Mouse (Mus musculus): ENCODE measurements around the gene Zfp598. TPM values are rescaled to one million over a fixed set of nuclear protein-coding genes. Genes with fewer than 3 reads are reported as not detected.
"Not testable (repeated sequence)": the region's sequence is repeated elsewhere in the genome, so short reads cannot be mapped to it uniquely, and the experiment has no call there.

The Zfp598 gene
- polyA plus RNA-seq, 1 experiment from 2014 or later: 24.8 TPM

DNA sequence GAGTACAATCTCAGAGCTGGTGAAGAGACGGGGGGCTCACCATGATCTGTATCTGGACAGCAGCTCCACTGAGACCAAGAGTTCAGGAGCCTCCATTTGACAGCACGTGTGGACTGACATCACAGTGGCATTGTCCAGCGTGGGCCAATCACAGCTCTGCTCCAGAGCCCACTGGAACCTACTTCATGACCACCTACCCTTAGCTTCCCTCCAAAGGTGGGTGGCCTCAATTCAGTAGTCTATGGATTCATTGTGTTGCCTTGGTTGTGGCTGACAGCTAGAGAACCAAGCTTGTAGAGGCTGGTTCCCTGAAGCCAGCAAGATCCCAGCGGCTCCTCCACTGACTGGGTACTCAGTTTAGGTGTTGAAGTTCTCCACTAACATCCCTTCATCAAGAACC, 48.5 kb downstream of the Zfp598 start, which contains the start of the genes Rnf151 and Rps2:
Gene Rnf151 (minus strand): TSS at position 121 of the 400 bp plus-strand sequence.
Gene Rps2 (plus strand): TSS at position 174 of the 400 bp plus-strand sequence.
- DNase-seq (ENCODE audit: low spot score) (no peak), ATAC-seq (ENCODE audit: low FRiP score) (no peak)
- Histone ChIP-seq H3K27ac (ENCODE audit: low read depth, low read length) (no peak within 1 kb of the TSS), H3K4me1 (replicated peaks; ENCODE audit: control insufficient read depth, insufficient read depth, low read length) (peaks cover 6% of the 10 kb centered on the region), H3K36me3 (ENCODE audit: control insufficient read depth, insufficient read depth, low read length) (0 out of 2 replicates have a peak, but pooled peaks cover 6% of the 10 kb centered on the region), H3K4me2 (replicated peaks; ENCODE audit: low read depth, low read length) (peak within 1 kb of the TSS; percentile 61), H3K4me3 (ENCODE audit: low read depth, low read length) (peak within 1 kb of the TSS; percentile 75), H3K27me3 (ENCODE audit: control insufficient read depth, insufficient read depth, low read length) (no peaks in the 10 kb centered on the region), H3K9me3 (ENCODE audit: control insufficient read depth, low read length) (no peaks in the 10 kb centered on the region), H3K9ac (ENCODE audit: low read depth, low read length) (no peak within 1 kb of the TSS)
- WGBS: 86% methylated on average over 4 of the region's 4 CpGs

DNA sequence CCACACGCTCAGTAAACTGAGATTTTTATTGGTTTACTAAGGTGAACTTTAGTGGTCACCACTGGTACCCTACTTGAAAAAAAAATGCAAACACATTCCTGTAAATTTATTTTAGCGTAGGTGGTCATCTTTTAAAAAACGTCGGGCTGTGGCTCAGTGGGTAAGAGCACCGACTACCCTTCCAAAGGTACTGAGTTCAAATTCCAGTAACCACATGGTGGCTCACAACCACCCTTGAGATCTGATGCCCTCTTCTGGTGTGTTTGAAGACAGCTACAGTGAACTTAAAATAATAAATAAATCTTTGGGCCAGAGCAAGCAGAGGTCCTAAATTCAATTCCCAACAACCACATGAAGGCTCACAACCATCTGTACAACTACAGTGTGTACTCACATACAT, 49.5 kb downstream of the Zfp598 start:
- H3K4me3 ChIP-seq (ENCODE audit: low read depth, low read length): peak overlapping the region; percentile 75
- not testable (repeated sequence) for H3K27me3 ChIP-seq (ENCODE audit: control insufficient read depth, insufficient read depth, low read length); H3K27ac ChIP-seq (ENCODE audit: low read depth, low read length); DNase-seq (ENCODE audit: low spot score); ATAC-seq (ENCODE audit: low FRiP score); H3K9me3 ChIP-seq (ENCODE audit: control insufficient read depth, low read length); H3K36me3 ChIP-seq (ENCODE audit: control insufficient read depth, insufficient read depth, low read length)
- peak overlapping the region; percentile 61 for H3K4me2 ChIP-seq (replicated peaks; ENCODE audit: low read depth, low read length)
- H3K4me1 ChIP-seq (replicated peaks; ENCODE audit: control insufficient read depth, insufficient read depth, low read length): peaks cover 10% of the 10 kb centered on the region
- peak overlapping the region; percentile 81; the same call in 1 of the 2 replicates for H3K9ac ChIP-seq (ENCODE audit: low read depth, low read length)
- 60% methylated on average over 5 of the region's 5 CpGs for WGBS

DNA sequence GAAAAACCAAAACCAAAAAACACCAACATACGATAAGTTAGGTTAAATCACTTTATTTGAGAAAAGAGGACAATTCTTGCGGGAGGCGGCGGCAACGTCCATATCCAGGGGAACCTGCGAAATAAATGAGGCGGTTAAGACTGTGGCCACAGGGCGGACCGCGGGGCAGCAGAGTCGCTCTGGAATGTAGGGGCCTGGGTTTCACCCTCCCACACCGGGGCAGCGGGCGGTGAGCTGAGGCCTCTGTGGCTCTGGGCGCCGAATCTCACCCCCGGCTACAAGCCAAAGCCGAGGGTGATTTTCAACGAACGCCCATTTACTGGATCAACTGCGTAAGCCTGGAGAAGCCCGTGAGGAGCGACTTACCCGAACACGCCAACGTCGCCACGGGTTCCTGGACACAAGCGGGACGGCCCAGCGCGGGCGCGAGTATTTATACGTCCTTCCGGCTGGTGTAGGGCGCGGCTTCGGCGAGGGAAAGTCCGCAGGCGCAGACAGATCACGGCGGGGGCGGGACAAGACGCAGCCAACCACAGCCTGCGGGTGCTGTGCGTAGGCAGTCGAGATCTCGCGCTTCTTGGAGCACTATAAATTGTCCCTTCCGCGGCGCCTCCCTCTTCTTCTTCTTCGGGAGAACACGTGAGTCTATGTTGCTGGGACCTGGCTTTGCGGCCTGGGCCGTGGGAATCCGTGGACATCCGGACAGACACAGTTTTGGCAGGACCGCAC, 50.2 kb downstream of the Zfp598 start:
- peaks cover 10% of the 10 kb centered on the region for H3K4me1 ChIP-seq (replicated peaks; ENCODE audit: control insufficient read depth, insufficient read depth, low read length)
- under 1% methylated on average over 58 of the region's 61 CpGs for WGBS
- H3K4me3 ChIP-seq (ENCODE audit: low read depth, low read length): peak overlapping the region; percentile 75
- DNase-seq (ENCODE audit: low spot score) (peak; percentile 98), ATAC-seq (ENCODE audit: low FRiP score) (peak; percentile 97)
- peak overlapping the region; percentile 80 for H3K4me2 ChIP-seq (replicated peaks; ENCODE audit: low read depth, low read length)
- peak overlapping the region; percentile 81 for H3K9ac ChIP-seq (ENCODE audit: low read depth, low read length)
- no peaks in the 10 kb centered on the region for H3K9me3 ChIP-seq (ENCODE audit: control insufficient read depth, low read length)
- H3K36me3 ChIP-seq (ENCODE audit: control insufficient read depth, insufficient read depth, low read length): 0 out of 2 replicates have a peak, but pooled peaks cover 6% of the 10 kb centered on the region
- H3K27ac ChIP-seq (ENCODE audit: low read depth, low read length): peak overlapping the region; percentile 56
- no peaks in the 10 kb centered on the region for H3K27me3 ChIP-seq (ENCODE audit: control insufficient read depth, insufficient read depth, low read length)

DNA sequence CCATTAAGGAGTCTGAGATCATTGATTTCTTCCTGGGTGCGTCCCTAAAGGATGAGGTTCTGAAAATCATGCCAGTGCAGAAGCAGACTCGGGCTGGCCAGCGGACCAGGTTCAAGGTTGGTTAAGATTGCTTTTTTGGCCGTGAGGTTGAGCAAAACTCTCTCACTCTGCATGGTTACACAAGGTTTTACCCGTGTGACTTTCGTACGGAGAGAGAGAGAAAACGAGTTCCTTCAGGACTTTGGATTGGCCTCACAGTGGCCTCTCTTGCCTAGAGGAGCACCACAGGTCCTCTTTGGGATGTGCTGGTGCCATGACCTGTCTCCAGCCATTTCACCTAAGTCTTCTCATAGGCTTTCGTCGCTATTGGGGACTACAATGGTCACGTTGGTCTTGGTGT, 51.1 kb downstream of the Zfp598 start:
- WGBS: 3% methylated on average over 10 of the region's 11 CpGs
- Histone ChIP-seq H3K4me1 (replicated peaks; ENCODE audit: control insufficient read depth, insufficient read depth, low read length) (peaks cover 10% of the 10 kb centered on the region), H3K4me2 (replicated peaks; ENCODE audit: low read depth, low read length) (peak overlapping the region; percentile 80), H3K9ac (ENCODE audit: low read depth, low read length) (peak overlapping the region; percentile 80), H3K4me3 (ENCODE audit: low read depth, low read length) (peak overlapping the region; percentile 75)
- peak; percentile 28 for DNase-seq (ENCODE audit: low spot score)
- H3K27me3 ChIP-seq (ENCODE audit: control insufficient read depth, insufficient read depth, low read length); ATAC-seq (ENCODE audit: low FRiP score); H3K36me3 ChIP-seq (ENCODE audit: control insufficient read depth, insufficient read depth, low read length); H3K9me3 ChIP-seq (ENCODE audit: control insufficient read depth, low read length); H3K27ac ChIP-seq (ENCODE audit: low read depth, low read length): not testable (repeated sequence)

DNA sequence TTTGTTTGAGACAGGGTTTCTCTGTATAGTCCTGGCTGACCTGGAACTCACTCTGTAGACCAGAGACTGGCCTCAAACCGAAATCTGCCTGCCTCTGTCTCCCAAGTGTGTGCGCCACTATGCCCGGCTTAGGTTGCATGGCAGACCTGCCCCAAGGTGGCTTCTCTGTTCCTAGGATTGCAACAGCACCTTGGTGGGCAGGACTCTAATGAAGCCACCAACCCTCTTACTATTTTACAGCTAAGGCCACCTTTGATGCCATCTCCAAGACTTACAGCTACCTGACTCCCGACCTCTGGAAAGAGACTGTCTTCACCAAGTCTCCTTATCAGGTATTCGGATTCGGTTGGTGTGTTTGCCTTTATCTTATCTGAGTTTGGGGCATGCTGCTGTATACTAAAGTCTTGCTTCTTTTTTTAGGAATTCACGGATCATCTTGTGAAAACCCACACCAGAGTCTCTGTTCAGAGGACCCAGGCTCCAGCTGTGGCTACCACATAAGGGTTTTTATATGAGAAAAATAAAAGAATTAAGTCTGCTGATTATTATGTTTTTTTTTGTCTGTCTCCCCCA, 52.0 kb downstream of the Zfp598 start:
- H3K27ac ChIP-seq (ENCODE audit: low read depth, low read length); H3K9ac ChIP-seq (ENCODE audit: low read depth, low read length); H3K27me3 ChIP-seq (ENCODE audit: control insufficient read depth, insufficient read depth, low read length); H3K36me3 ChIP-seq (ENCODE audit: control insufficient read depth, insufficient read depth, low read length); H3K9me3 ChIP-seq (ENCODE audit: control insufficient read depth, low read length); DNase-seq (ENCODE audit: low spot score); ATAC-seq (ENCODE audit: low FRiP score): not testable (repeated sequence)
- peak overlapping the region; percentile 39 for H3K4me2 ChIP-seq (replicated peaks; ENCODE audit: low read depth, low read length)
- H3K4me3 ChIP-seq (ENCODE audit: low read depth, low read length): peak overlapping the region; percentile 75
- peaks cover 10% of the 10 kb centered on the region for H3K4me1 ChIP-seq (replicated peaks; ENCODE audit: control insufficient read depth, insufficient read depth, low read length)
- WGBS: 71% methylated on average over 7 of the region's 7 CpGs

DNA sequence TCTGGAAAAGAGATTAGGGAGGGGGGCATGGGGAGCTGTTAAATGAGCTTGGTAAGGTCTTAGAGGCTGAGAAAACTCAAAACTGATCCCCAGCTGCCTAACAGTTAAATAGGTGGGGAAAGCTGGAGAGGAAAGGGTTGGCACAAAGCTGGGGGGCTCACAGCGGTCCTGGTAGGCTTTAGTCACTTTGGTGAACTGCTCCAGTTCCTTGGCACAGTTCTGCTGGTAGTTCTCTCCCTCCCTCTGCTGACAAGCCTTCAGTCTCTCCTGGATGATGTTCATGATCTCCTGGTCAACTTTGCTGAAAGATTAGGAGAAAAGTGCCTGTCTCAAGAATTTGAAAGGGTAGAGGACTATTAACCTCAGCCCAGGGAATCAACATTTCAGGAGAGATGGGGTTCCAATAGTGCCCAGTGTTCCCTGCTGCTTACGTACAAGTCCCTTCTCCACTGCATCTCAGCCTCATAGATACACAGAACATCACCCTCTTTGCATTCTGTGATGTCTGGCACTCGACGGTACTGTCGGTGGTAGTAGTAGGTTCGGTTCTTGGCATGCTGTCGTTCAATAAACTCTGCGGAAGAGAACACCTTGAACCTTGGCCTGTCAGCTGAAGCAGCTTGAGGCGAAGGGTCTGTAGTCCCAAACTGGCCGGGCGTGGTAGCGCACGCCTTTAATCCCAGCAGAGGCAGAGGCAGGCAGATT, 52.9 kb downstream of the Zfp598 start:
- no peaks in the 10 kb centered on the region for H3K9me3 ChIP-seq (ENCODE audit: control insufficient read depth, low read length)
- H3K27me3 ChIP-seq (ENCODE audit: control insufficient read depth, insufficient read depth, low read length): no peaks in the 10 kb centered on the region
- H3K4me1 ChIP-seq (replicated peaks; ENCODE audit: control insufficient read depth, insufficient read depth, low read length): peaks cover 10% of the 10 kb centered on the region
- 0 out of 2 replicates have a peak, but pooled peaks cover 4% of the 10 kb centered on the region for H3K36me3 ChIP-seq (ENCODE audit: control insufficient read depth, insufficient read depth, low read length)
- H3K9ac ChIP-seq (ENCODE audit: low read depth, low read length): no peak overlapping the region
- H3K4me3 ChIP-seq (ENCODE audit: low read depth, low read length): no peak overlapping the region
- no peak overlapping the region for H3K27ac ChIP-seq (ENCODE audit: low read depth, low read length)
- ATAC-seq (ENCODE audit: low FRiP score) (no peak), DNase-seq (ENCODE audit: low spot score) (peak; percentile 18)
- H3K4me2 ChIP-seq (replicated peaks; ENCODE audit: low read depth, low read length): no peak overlapping the region
- 33% methylated on average over 13 of the region's 13 CpGs for WGBS

DNA sequence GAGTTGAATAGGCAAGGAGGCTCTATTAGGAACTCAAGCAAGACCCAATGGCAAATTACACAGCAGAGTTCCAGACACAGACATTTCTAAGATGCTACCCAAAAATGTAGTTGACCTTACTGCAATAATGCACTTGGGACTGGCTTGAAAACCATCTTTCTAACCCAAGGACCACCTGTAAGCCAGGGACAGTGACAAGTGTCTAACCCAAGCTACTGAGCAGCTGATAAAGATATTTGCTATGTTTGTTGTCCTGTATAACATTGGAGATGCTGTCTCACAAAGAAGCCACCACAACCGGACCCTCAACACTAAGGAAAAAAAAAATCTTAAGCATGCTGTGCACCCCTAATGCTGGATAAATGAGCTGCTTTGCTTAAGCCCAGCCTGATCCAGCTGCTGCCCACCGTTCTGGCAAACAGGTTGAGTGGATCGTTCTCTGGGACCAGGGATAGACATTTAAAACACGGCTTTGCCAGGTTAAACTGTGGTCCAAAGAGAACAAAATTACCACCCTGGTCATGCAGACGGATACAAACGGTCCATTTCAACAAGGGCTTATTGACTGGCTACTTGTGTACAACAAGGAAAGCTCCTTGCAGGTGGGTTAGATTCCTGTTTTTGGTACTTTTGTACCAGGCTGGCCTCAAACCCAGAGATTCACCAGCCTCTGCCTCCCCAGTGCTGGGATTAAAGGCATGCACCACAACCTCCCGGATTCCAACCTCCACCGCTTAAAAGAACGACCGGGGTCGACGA, 53.8 kb downstream of the Zfp598 start:
- H3K9me3 ChIP-seq (ENCODE audit: control insufficient read depth, low read length): no peaks in the 10 kb centered on the region
- H3K4me1 ChIP-seq (replicated peaks; ENCODE audit: control insufficient read depth, insufficient read depth, low read length): peaks cover 10% of the 10 kb centered on the region
- peak overlapping the region; percentile 17; the same call in 1 of the 2 replicates for H3K27ac ChIP-seq (ENCODE audit: low read depth, low read length)
- H3K36me3 ChIP-seq (ENCODE audit: control insufficient read depth, insufficient read depth, low read length): 0 out of 2 replicates have a peak, but pooled peaks cover 4% of the 10 kb centered on the region
- H3K4me2 ChIP-seq (replicated peaks; ENCODE audit: low read depth, low read length): peak overlapping the region; percentile 77
- WGBS: 4% methylated on average over 12 of the region's 12 CpGs
- no peak for ATAC-seq (ENCODE audit: low FRiP score)
- peak overlapping the region; percentile 85 for H3K4me3 ChIP-seq (ENCODE audit: low read depth, low read length)
- H3K9ac ChIP-seq (ENCODE audit: low read depth, low read length): peak overlapping the region; percentile 84
- no peak for DNase-seq (ENCODE audit: low spot score)
- H3K27me3 ChIP-seq (ENCODE audit: control insufficient read depth, insufficient read depth, low read length): no peaks in the 10 kb centered on the region; the same call in 1 of the 2 replicates

DNA sequence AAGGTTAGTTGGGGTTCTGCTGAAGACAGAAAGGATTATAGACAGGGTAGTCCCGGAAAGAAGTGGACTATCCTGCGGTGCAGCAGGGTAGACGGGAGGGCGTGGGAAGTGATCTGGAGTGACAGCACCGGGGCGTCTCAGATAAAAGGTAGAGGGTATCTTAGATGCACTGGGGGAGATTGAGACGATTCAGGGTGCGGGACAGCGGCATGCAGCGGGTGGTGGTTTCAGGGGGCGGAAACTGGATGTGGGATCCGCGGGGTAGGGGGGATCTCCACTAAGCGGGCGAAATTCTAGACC, 54.3 kb downstream of the Zfp598 start:
- WGBS: under 1% methylated on average over 15 of the region's 15 CpGs
- no peak for ATAC-seq (ENCODE audit: low FRiP score)
- no peak for DNase-seq (ENCODE audit: low spot score)

More for the DNA sequence above, 54.3 kb downstream of the Zfp598 start:
- H3K36me3 ChIP-seq (ENCODE audit: control insufficient read depth, insufficient read depth, low read length): 0 out of 2 replicates have a peak, but pooled peaks cover 4% of the 10 kb centered on the region
- peak overlapping the region; percentile 37 for H3K27ac ChIP-seq (ENCODE audit: low read depth, low read length)
- no peaks in the 10 kb centered on the region for H3K9me3 ChIP-seq (ENCODE audit: control insufficient read depth, low read length)
- peak overlapping the region; percentile 84 for H3K9ac ChIP-seq (ENCODE audit: low read depth, low read length)
- H3K27me3 ChIP-seq (ENCODE audit: control insufficient read depth, insufficient read depth, low read length): no peaks in the 10 kb centered on the region; the same call in 1 of the 2 replicates
- peaks cover 10% of the 10 kb centered on the region for H3K4me1 ChIP-seq (replicated peaks; ENCODE audit: control insufficient read depth, insufficient read depth, low read length)
- peak overlapping the region; percentile 85 for H3K4me3 ChIP-seq (ENCODE audit: low read depth, low read length)
- H3K4me2 ChIP-seq (replicated peaks; ENCODE audit: low read depth, low read length): peak overlapping the region; percentile 77

All from hindbrain, embryonic 11.5 days (tissue).